Mouse (Mus musculus) neutrophil, adult 5-6 weeks (primary cell): ENCODE measurements around the gene Map2k1. TPM values are rescaled to one million over a fixed set of nuclear protein-coding genes. Genes with fewer than 3 reads are reported as not detected.

ENCODE experiments used
- ATAC-seq: fragments of 151-379, 151-347 bp; 2 replicates; pipeline ENCODE4 v1.8.0; 2017; ENCODE audit warnings: mild to moderate bottlenecking, moderate TSS enrichment; ENCODE audit not compliant: insufficient number of reproducible peaks, poor library complexity, low FRiP score, severe bottlenecking; ENCODE audit errors: extremely low read depth
- total RNA-seq: library from RNA; stranded (forward); fragments of 200-1000 nt; gene quantifications from 2 replicates; pipeline ENCODE4 v1.2.3, GENCODE M21; 2017

The Map2k1 gene
- total RNA-seq, 1 experiment from 2014 or later = 137 TPM

DNA sequence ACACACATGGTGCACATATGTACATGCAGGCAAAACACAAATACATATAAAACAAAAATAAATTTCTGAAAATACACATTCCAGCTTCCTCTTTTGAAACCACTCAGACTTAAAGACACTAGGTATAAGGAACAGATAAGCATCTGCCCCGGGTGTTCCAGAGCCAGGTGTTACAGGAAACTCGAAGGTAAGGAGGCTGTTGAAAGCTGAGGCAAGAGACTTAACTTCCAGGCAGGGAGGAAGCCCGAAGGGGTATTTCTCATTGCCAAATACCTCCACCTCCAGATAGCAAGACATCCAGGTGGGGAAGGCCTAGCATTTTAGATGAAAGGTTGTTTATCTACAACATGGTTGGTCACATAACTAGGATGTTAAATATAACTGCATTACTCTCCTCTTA is 2.0 kb upstream of the Map2k1 start:
- ATAC-seq = no peak

DNA sequence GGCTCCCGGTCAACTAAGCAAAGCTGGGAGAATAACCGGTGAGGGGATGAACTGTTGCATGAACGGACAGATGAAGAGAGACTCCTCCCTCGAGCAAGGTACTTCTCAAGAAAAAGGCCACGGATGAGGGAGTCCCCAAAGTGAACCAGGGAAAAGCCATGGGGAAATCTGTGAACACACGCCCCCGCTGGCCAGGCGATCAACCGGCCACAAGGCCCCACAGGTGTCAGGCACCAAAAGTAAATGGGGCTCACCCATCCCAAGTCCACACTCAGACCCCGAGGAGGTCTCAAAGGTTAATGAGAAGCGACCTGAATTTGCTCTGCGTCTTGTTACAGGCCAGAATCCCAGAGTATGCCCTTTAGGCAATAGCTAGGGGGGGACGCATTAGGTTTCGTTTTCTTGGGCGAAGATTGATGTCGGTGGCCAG is 825 bp downstream of the Map2k1 start:
- no peak for ATAC-seq

DNA sequence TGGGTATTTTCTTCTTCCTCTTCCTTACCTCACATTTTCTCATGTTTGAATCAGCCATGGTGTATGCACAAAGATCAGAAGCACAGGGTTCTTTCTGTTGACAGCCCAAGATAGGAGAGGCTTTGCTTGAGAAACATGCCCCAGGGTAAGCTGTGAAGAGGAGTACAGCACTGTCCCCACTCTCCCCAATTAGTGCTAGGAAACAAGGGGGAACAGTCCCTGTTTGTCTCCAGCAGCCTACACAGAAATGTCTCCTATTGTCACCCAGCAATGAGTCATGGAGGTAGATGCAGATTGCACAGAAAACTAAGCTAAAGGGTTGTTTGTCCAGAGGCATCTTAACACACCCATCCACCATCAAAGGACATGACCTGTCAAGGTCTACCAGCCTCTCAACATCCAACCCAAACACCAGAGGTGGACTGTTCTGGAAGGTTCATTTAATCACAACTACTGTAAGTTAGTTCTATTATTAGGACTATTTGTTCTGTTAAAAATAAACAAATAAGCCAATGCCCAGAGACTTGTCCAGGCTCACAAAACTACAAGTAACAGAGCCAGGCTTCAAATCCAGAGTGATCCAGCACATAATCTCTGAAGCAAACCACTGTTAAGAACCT is 3.2 kb downstream of the Map2k1 start:
- no peak for ATAC-seq

DNA sequence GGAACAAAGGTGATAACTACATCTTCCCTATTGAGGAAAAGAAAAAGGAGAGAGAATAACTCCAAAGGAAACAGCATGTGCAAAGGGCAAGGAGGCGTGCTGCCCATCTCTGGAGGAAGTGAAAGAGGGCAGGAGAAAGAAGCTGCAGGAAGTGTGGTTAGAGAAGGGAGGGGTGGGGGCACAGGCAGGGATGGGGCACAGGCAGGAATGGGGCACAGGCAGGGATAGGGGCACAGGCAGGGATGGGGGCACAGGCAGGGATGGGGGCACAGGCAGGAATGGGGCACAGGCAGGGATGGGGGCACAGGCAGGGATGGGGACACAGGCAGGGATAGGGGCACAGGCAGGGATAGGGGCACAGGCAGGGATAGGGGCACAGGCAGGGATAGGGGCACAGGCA is 4.1 kb downstream of the Map2k1 start:
- no peak for ATAC-seq

DNA sequence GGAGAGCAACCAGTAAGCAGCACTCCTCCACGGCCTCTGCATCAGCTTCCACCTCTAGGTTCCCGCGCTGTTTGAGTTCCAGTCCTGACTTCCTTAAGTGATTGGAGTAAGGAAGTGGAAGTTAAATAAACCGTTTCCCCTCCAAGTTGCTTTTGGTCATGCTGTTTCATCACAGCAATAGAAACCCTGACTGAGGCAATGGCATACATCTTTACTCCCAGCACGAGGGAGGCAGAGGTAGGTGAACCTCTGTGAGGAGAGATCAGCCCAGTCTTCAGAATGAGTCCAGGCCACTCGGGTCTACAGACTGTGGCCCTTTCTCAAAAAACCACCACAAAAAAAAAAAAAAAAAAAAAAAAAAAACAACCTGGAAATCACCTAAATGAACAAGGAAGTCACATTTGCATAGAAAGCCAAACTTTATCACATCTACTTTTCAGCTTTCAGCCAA is 11.0 kb downstream of the Map2k1 start:
- peak; percentile 67; the same call in 1 of the 2 replicates for ATAC-seq

DNA sequence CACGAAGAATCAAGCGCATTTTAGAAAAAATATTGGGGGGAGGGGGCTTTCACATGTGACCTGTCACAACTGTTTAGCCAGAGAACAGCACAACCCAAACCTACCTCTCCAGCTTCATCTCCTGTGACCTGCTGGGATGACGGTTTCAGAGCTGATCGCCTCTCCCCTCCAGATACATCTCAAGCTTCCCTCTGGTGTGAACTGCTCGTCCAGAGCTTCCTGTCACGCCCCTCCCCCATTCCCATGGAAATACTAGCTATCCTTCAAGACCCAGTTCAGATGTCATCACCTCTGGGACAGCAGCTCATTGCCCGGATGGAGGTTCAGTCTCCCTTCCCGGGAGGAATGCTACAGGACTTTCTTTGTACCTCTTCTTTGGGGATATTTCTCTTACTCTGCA is 12.8 kb downstream of the Map2k1 start:
- ATAC-seq = no peak

DNA sequence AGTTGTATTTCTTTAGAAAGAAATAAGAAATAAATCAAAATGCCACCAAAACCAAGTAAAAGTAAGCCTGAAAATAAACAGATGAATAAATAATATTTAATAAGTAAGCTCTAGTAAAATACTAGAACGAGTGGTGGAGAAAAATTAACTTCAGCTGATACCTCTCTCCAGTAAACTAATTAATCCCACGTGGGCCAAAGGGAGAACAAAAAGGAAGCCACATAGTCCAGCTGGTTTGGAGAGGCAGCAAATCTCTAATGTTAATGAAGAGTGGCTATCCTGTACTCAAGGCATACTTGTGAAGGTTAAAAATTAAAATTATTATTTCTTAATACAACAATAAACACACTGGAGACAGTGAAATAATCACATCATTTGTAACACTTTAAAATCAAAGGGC is 13.3 kb downstream of the Map2k1 start:
- ATAC-seq = no peak

DNA sequence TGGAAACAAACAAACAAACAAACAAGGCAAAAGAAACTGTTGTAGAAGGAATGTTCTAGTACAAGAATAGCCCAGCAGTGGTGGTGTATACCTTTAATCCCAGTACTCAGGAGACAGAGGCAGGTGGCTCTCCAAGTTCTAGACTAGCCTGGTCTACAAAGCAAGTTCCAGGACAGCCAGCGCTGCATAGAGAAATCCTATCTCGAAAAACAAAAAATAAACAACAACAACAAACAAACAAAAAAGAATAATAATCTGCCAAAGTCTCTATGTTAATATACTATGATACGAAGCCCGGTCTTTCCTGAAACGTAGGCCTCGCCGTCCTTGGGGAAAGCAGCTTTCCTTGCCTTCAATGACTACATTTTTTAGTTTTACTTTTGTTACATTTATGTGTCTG is 17.4 kb downstream of the Map2k1 start:
- no peak for ATAC-seq

DNA sequence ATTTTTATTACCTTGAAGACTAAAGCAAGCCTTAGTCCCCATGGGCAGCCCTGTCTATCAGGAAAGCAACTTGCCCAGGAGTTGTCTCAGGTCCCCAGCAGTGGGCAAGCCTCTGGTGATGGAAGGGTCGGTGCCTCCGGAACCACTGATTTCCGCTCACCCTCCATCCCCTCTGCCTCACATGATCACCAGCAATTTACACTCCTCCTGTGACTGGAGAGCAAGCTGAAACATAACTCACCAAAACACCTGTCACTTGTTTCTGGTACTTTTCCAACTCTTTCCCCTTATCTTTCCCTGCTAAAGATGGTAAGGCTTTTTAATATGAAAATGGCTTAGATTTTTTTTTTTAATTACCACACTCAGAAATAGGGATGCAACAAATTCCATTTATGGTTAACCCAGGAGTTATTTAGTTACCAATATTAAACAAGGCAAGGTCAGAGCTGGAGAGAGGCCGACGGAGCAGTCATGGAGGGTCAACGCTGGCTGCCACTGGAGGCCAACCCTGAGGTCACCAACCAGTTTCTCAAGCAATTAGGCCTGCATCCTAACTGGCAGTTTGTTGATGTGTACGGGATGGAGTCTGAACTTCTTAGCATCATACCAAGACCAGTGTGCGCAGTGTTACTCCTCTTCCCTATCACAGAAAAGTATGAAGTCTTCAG is 18.5 kb downstream of the Map2k1 start, which contains the start of gene Uchl4:
Gene Uchl4, plus strand, starts transcription at position 434 of the 668 bp plus-strand sequence.
- no peak for ATAC-seq

DNA sequence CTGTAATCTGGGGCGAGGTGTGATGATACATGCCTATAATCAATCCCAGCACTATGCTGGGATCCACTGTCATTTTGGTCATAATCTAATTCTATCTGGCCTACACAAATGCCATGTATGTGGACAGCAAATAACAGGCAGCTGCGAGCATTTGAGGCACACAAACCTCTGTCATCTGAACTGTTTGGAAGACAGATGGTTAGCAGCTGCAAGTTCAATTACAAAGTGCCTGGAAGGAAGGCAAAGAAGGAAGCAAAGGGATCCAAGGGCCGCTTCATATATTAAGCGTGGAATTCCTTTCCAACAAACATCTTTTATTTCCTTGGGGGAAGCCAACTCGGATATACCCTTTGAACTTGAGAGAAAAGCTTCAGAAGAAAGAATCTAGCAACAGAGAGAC is 19.8 kb downstream of the Map2k1 start:
- ATAC-seq = no peak

DNA sequence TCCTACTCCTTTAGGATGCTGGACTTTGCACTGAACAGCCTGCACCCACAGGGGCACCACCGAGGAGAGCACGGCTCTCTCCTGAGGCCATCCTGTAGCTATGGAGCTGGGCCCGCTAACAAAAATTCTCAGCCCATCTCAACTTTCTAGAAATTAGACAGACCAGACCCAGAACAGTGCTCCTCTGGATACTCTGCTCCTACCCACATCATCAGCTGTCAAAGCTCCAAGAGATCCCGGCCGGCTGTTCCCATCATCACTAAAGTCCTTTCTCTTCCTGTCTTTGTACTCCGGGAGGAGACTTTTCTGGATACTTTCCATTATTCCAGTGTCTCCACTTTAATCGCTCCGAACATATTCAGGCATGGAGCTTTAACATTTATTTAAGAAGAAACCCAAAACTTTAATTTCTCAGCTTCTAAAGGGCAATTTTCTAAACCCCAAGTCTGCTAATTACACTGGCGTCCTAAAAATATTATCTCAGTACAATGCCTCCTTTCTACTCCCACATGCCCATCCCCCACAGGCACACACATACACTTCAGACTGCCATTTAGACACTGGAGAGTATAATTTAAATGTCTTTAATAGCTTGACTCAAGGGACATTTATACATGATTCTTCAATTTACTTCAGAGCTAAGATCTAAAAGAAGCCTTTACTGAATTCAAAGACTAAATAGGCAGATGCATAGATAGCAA is 21.0 kb downstream of the Map2k1 start:
- ATAC-seq = no peak

DNA sequence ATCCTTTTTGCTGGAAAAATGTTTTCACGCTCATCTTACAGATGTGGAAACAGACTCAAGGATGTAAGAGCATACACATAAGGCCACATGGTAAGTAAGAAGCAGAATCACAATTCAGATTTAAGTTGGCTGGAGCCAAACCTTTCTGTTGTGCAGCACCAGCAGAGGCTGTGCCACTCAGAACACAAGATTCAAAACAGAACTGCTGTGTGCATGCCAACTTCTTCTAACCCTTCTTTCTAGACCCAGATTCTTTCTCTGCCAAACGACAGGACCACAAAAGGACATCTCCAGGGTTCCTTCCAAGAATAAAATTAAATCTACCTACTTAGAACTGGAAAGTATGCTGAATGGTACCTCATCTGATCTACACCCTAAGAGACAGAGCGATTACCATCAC is 21.8 kb downstream of the Map2k1 start:
- no peak for ATAC-seq

DNA sequence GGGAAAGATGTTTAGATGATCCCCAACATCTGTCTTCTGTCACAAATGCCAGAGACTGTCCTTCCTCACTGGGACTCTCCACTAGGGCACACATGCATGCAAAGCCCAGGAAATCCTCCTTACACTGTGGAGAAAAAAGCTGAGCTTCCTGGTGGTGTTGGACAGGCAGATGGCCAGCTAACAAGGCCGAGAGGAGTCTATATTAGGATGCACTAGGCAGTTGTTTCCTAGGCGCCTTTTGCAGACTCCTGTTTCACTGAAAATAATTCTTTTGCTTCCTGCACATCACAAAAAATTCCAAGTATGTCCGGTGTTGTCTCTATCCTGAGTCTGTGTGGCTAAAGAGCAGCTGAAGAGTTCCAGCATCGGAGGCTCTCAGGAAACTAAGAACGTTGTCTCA is 22.3 kb downstream of the Map2k1 start:
- ATAC-seq = no peak

DNA sequence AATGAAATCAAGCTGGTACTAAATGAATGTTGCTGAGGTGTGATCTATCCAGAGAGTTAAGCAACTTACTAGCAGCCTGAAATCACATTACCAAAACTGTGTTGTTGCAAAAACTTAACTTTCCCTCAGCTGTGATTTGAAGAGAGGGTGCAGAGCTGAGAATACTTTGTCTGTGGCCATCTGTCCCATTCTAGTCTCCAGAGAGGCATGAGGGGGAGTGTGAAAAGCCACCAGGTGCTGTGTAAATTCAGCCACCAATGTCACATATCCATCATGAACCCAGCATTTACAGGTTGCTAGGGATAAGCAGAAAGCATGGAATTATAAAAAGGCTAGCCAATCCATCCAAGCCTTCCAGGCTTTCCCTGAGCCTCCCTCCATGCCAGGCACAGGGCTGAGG is 24.5 kb downstream of the Map2k1 start:
- no peak for ATAC-seq

DNA sequence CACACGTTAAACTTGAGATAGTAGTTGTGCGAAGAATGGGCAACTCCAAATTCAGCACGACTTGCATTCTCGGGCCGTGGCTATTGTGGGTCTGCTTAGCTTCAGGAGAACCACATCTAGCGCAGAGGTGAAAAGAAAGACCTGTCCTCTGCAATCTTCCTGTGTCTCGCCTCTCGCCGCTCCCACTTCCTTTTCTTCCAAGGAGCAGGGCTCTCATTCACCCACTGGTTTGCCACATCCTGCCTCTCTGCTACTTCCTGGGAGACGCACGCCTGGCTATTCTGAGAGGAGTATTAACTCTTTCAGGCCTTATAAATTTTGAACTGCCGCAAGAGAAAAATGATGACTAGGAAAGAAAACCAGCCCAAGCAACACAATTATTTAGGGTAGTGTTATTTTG is 25.7 kb downstream of the Map2k1 start:
- ATAC-seq = no peak

DNA sequence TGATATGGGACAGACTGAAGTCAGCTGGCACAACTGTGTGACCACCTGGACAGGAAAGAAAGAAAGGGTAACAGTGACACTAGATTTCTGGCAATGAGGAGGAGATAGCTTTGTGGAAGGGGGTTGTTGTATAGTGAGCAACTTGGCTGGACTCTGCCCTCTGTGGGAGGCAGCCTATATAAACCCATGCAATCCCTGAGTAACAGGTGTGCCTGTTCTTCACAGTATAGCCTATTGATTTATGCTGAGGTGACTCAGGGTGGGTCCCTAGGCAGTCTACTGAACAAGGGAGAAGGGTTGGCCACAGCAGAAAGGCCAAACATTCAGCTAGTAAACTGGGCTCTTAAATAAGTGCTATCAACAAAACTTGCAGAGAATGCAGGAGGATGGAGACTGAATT is 27.6 kb downstream of the Map2k1 start:
- ATAC-seq = no peak

DNA sequence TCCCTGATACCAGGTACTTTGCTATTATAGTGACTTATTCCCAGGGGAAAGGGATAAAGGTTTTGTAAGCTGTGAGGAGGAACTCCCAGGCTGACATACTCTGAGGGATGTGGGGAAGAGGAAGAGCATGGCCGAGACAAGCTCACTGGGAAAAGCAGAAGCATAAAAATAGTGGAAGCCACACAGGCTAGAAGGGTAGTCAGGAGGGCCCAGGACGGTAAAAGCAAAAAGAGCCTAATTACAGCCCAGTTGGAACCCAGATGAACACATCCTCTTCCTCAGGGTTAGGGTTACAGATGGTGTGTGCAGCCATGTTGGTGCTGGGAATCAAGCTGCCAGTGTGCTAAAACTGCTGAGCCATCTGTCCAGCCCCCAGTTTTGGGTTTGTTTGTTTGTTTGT is 31.3 kb downstream of the Map2k1 start:
- no peak for ATAC-seq

DNA sequence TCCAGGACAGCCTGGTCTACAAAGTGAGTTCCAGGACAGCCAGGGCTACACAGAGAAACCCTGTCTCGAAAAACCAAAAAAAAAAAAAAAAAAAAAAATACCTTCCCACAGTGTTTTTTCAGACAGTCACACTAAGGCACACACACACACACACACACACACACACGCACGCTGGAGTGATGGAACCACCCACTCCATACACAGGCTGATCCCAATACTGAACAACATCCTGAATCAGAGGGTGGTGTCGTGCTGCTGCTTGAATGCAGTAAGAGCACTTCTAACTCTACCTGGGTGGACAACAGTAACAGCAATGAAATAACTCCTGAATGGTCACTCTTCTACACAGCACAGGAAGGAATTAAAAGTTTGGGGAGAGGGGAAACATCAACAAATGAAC is 32.0 kb downstream of the Map2k1 start:
- no peak for ATAC-seq

DNA sequence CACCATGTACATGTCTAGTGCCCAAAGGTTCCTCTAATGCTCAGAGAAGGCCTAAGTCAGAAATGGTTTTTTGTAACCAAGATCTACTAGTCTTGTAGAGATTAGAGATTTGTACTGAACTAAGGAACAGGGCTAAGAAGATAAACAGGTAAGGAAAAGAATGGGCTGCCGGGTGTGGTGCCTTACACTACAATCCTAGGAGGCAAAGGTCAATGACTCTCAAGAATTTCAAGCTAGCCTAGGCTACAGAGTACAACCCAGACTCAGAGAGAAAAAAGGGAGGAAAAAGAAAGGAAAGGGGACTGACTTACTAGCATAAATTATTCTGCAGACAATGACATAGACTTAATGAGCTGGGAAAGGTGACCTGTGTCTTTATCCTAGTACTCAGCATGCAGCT is 32.8 kb downstream of the Map2k1 start:
- no peak for ATAC-seq

DNA sequence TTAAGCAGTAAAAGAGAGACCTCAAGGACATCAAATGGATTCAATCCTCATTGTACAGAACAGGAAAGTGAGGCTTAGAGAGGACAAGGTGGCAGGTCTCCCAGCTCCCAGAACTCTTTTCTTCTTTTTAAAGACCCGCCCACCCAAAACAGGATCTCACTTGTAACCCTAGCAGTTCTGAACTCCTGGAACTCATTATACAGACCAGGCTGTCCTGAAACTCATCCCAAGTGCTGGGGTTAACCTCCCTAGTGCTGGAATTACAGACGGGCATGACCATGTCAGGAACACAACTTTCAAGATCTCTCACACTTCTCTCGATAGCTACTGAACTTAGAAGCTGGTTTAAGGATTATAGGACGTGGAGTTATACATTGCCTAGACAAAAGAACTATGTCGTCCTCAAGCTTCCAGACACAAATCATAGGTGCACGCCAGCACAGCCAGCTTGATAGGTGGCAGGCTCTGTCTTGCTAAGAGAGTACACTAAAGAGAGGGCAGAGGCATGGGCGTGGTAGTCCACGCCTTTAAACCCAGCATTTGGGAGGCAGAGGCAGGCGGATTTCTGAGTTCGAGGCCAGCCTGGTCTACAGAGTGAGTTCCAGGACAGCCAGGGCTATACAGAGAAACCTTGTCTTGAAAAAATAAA is 33.5 kb downstream of the Map2k1 start:
- no peak for ATAC-seq
